Mouse (Mus musculus): ENCODE measurements around the gene Slc38a7. TPM values are rescaled to one million over a fixed set of nuclear protein-coding genes. Genes with fewer than 3 reads are reported as not detected.

Gene Slc38a7
- polyA plus RNA-seq (2015; fragmentation: Nextera tagmentation; extraction: Ambion mirVana) = 14.9 and 17.5 TPM in 2 replicates

GRCm38 (mm10) chr8:95853102-95853843, at the start of gene Slc38a7:
Gene Slc38a7, minus strand, starts transcription at chr8:95853539.
- H3K9ac ChIP-seq = peak within 1 kb of the TSS; percentile 80
- WGBS = 16% methylated on average over 22 of the region's 22 CpGs
- H3K27me3 ChIP-seq = no peaks in the 10 kb centered on the region
- H3K4me2 ChIP-seq = peak within 1 kb of the TSS; percentile 73
- no peaks in the 10 kb centered on the region for H3K9me3 ChIP-seq
- H3K4me3 ChIP-seq = peak within 1 kb of the TSS; percentile 70
- H3K27ac ChIP-seq = no peak within 1 kb of the TSS
- peaks cover 2% of the 10 kb centered on the region for H3K36me3 ChIP-seq
- peak; percentile 93 for ATAC-seq (ENCODE audit: insufficient number of reproducible peaks, insufficient read depth, low FRiP score, low TSS enrichment, low read depth)
- peaks cover 9% of the 10 kb centered on the region for H3K4me1 ChIP-seq

- no peak overlapping the region for H3K4me2 ChIP-seq
- H3K4me3 ChIP-seq = no peak overlapping the region
These were observed 48.5 kb upstream of the Slc38a7 start for GRCm38 (mm10) chr8:95901864-95902263.

GRCm38 (mm10) chr8:95893701-95894100, 40.4 kb upstream of the Slc38a7 start:
- H3K27me3 ChIP-seq = no peaks in the 10 kb centered on the region
- no peak for ATAC-seq (ENCODE audit: insufficient number of reproducible peaks, insufficient read depth, low FRiP score, low TSS enrichment, low read depth)
- no peak overlapping the region for H3K4me2 ChIP-seq
- H3K9me3 ChIP-seq = no peaks in the 10 kb centered on the region
- WGBS = 83% methylated on average over 5 of the region's 5 CpGs
- H3K4me3 ChIP-seq = no peak overlapping the region
- no peaks in the 10 kb centered on the region for H3K4me1 ChIP-seq
- no peaks in the 10 kb centered on the region for H3K36me3 ChIP-seq
- no peak overlapping the region for H3K9ac ChIP-seq
- H3K27ac ChIP-seq = no peak overlapping the region

More at GRCm38 (mm10) chr8:95901864-95902263, 48.5 kb upstream of the Slc38a7 start:
- H3K27me3 ChIP-seq = no peaks in the 10 kb centered on the region
- no peak overlapping the region for H3K9ac ChIP-seq
- H3K9me3 ChIP-seq = no peaks in the 10 kb centered on the region
- H3K36me3 ChIP-seq = no peaks in the 10 kb centered on the region
- no peak overlapping the region for H3K27ac ChIP-seq
- H3K4me1 ChIP-seq = no peaks in the 10 kb centered on the region
- WGBS = 38% methylated on average over 7 of the region's 7 CpGs
- no peak for ATAC-seq (ENCODE audit: insufficient number of reproducible peaks, insufficient read depth, low FRiP score, low TSS enrichment, low read depth)

GRCm38 (mm10) chr8:95888285-95889136, 35.2 kb upstream of the Slc38a7 start, which contains the start of gene Got2:
Gene Got2, minus strand, starts transcription at chr8:95888547.
- Histone ChIP-seq H3K4me1 (peaks cover 17% of the 10 kb centered on the region), H3K4me2 (peak within 1 kb of the TSS; percentile 71), H3K36me3 (no peaks in the 10 kb centered on the region), H3K4me3 (peak within 1 kb of the TSS; percentile 90), H3K9me3 (no peaks in the 10 kb centered on the region), H3K27me3 (no peaks in the 10 kb centered on the region), H3K9ac (peak within 1 kb of the TSS; percentile 87), H3K27ac (peak within 1 kb of the TSS; percentile 75)
- 7% methylated on average over 31 of the region's 31 CpGs for whole genome bisulfite sequencing
- peak; percentile 78 for ATAC-seq (ENCODE audit: insufficient number of reproducible peaks, insufficient read depth, low FRiP score, low TSS enrichment, low read depth)

- Histone ChIP-seq H3K9ac (peak overlapping the region; percentile 87), H3K4me3 (peak overlapping the region; percentile 90), H3K4me1 (peaks cover 17% of the 10 kb centered on the region), H3K9me3 (no peaks in the 10 kb centered on the region), H3K36me3 (no peaks in the 10 kb centered on the region), H3K27ac (peak overlapping the region; percentile 75), H3K4me2 (peak overlapping the region; percentile 71), H3K27me3 (no peaks in the 10 kb centered on the region)
- ATAC-seq (ENCODE audit: insufficient number of reproducible peaks, insufficient read depth, low FRiP score, low TSS enrichment, low read depth) = peak; percentile 92
- under 1% methylated on average over 38 of the region's 38 CpGs for WGBS
These were observed 34.4 kb upstream of the Slc38a7 start for GRCm38 (mm10) chr8:95887578-95888284.

- no peaks in the 10 kb centered on the region for H3K9me3 ChIP-seq
- H3K27ac ChIP-seq = no peak overlapping the region
- peak overlapping the region; percentile 71 for H3K4me2 ChIP-seq
- 65% methylated on average over 17 of the region's 17 CpGs for WGBS
- no peaks in the 10 kb centered on the region for H3K27me3 ChIP-seq
- H3K36me3 ChIP-seq = no peaks in the 10 kb centered on the region
- no peak for ATAC-seq (ENCODE audit: insufficient number of reproducible peaks, insufficient read depth, low FRiP score, low TSS enrichment, low read depth)
- peak overlapping the region; percentile 90 for H3K4me3 ChIP-seq
- H3K4me1 ChIP-seq = peaks cover 17% of the 10 kb centered on the region
- peak overlapping the region; percentile 87 for H3K9ac ChIP-seq
These were observed 33.6 kb upstream of the Slc38a7 start for GRCm38 (mm10) chr8:95886647-95887577.

- Histone ChIP-seq H3K36me3 (no peaks in the 10 kb centered on the region), H3K27me3 (no peaks in the 10 kb centered on the region), H3K4me3 (no peak overlapping the region), H3K9me3 (no peaks in the 10 kb centered on the region), H3K9ac (no peak overlapping the region), H3K27ac (no peak overlapping the region), H3K4me2 (no peak overlapping the region), H3K4me1 (peaks cover 17% of the 10 kb centered on the region)
- WGBS = 60% methylated on average over 5 of the region's 5 CpGs
- no peak for ATAC-seq (ENCODE audit: insufficient number of reproducible peaks, insufficient read depth, low FRiP score, low TSS enrichment, low read depth)
These were observed 32.6 kb upstream of the Slc38a7 start for GRCm38 (mm10) chr8:95885966-95886365.

- no peak overlapping the region for H3K4me3 ChIP-seq
- H3K27ac ChIP-seq = no peak overlapping the region
- no peak overlapping the region for H3K9ac ChIP-seq
- H3K4me2 ChIP-seq = no peak overlapping the region
- H3K27me3 ChIP-seq = no peaks in the 10 kb centered on the region
- ATAC-seq (ENCODE audit: insufficient number of reproducible peaks, insufficient read depth, low FRiP score, low TSS enrichment, low read depth) = no peak
- peaks cover 17% of the 10 kb centered on the region for H3K4me1 ChIP-seq
- no peaks in the 10 kb centered on the region for H3K9me3 ChIP-seq
- H3K36me3 ChIP-seq = no peaks in the 10 kb centered on the region
- 63% methylated on average over 5 of the region's 5 CpGs for WGBS
These were observed 32.0 kb upstream of the Slc38a7 start for GRCm38 (mm10) chr8:95885271-95885841.

GRCm38 (mm10) chr8:95884491-95884890, 31.2 kb upstream of the Slc38a7 start:
- ATAC-seq (ENCODE audit: insufficient number of reproducible peaks, insufficient read depth, low FRiP score, low TSS enrichment, low read depth) = no peak
- peaks cover 17% of the 10 kb centered on the region for H3K4me1 ChIP-seq
- no peak overlapping the region for H3K4me2 ChIP-seq
- no peak overlapping the region for H3K9ac ChIP-seq
- no peak overlapping the region for H3K4me3 ChIP-seq
- no peaks in the 10 kb centered on the region for H3K27me3 ChIP-seq
- H3K9me3 ChIP-seq = no peaks in the 10 kb centered on the region
- 81% methylated on average over 12 of the region's 12 CpGs for WGBS
- H3K27ac ChIP-seq = no peak overlapping the region
- H3K36me3 ChIP-seq = no peaks in the 10 kb centered on the region

- 90% methylated on average over 9 of the region's 9 CpGs for WGBS
- H3K9ac ChIP-seq = no peak overlapping the region
- H3K4me2 ChIP-seq = no peak overlapping the region
- H3K27ac ChIP-seq = no peak overlapping the region
- no peak overlapping the region for H3K4me3 ChIP-seq
- H3K4me1 ChIP-seq = peaks cover 17% of the 10 kb centered on the region
- no peaks in the 10 kb centered on the region for H3K9me3 ChIP-seq
- peaks cover 4% of the 10 kb centered on the region for H3K36me3 ChIP-seq
- no peak for ATAC-seq (ENCODE audit: insufficient number of reproducible peaks, insufficient read depth, low FRiP score, low TSS enrichment, low read depth)
- no peaks in the 10 kb centered on the region for H3K27me3 ChIP-seq
These were observed 28.9 kb upstream of the Slc38a7 start for GRCm38 (mm10) chr8:95882191-95882590.
